Mouse (Mus musculus): ENCODE data around the gene Pitx3. TPM values are rescaled to one million over a fixed set of nuclear protein-coding genes. Genes with fewer than 3 reads are reported as not detected.
"Not testable (repeated sequence)": the region's sequence is repeated elsewhere in the genome, so short reads cannot be mapped to it uniquely, and the experiment has no call there.

Gene Pitx3
- polyA plus RNA-seq, 1 experiment from 2014 or later: 0.18 TPM

GRCm38 (mm10) chr19:46169396-46169795 lies 21.3 kb upstream of the Pitx3 start:
- Histone ChIP-seq H3K27me3 (ENCODE audit: control insufficient read depth, insufficient read depth, low read length) (no peaks in the 10 kb centered on the region), H3K36me3 (ENCODE audit: control insufficient read depth, insufficient read depth, low read length) (peaks cover 6% of the 10 kb centered on the region; the same call in 1 of the 2 replicates), H3K27ac (ENCODE audit: low read depth, low read length) (no peak overlapping the region), H3K4me2 (no peak overlapping the region), H3K9me3 (ENCODE audit: control insufficient read depth, low read length) (no peaks in the 10 kb centered on the region), H3K4me1 (ENCODE audit: control insufficient read depth, insufficient read depth, low read length) (no peaks in the 10 kb centered on the region), H3K9ac (ENCODE audit: low read length) (no peak overlapping the region), H3K4me3 (ENCODE audit: low read depth, low read length) (no peak overlapping the region)
- ATAC-seq (ENCODE audit: low FRiP score) (no peak), DNase-seq (ENCODE audit: low spot score, missing footprints) (no peak)
- WGBS: 72% methylated on average over 3 of the region's 3 CpGs

GRCm38 (mm10) chr19:46167169-46167568 lies 19.0 kb upstream of the Pitx3 start:
- not testable (repeated sequence) for H3K27me3 ChIP-seq (ENCODE audit: control insufficient read depth, insufficient read depth, low read length); H3K4me2 ChIP-seq; H3K9me3 ChIP-seq (ENCODE audit: control insufficient read depth, low read length); H3K9ac ChIP-seq (ENCODE audit: low read length); H3K27ac ChIP-seq (ENCODE audit: low read depth, low read length); H3K4me3 ChIP-seq (ENCODE audit: low read depth, low read length); H3K4me1 ChIP-seq (ENCODE audit: control insufficient read depth, insufficient read depth, low read length); H3K36me3 ChIP-seq (ENCODE audit: control insufficient read depth, insufficient read depth, low read length); DNase-seq (ENCODE audit: low spot score, missing footprints); ATAC-seq (ENCODE audit: low FRiP score)
- whole genome bisulfite sequencing: 100% methylated on average over 1 of the region's 2 CpGs

GRCm38 (mm10) chr19:46165950-46166349 lies 17.8 kb upstream of the Pitx3 start:
- H3K9ac ChIP-seq (ENCODE audit: low read length): no peak overlapping the region
- WGBS: 89% methylated on average over 3 of the region's 3 CpGs
- ATAC-seq (ENCODE audit: low FRiP score) (no peak), DNase-seq (ENCODE audit: low spot score, missing footprints) (no peak)
- H3K27ac ChIP-seq (ENCODE audit: low read depth, low read length): no peak overlapping the region
- H3K4me3 ChIP-seq (ENCODE audit: low read depth, low read length): no peak overlapping the region
- no peaks in the 10 kb centered on the region for H3K9me3 ChIP-seq (ENCODE audit: control insufficient read depth, low read length)
- no peaks in the 10 kb centered on the region for H3K4me1 ChIP-seq (ENCODE audit: control insufficient read depth, insufficient read depth, low read length)
- H3K27me3 ChIP-seq (ENCODE audit: control insufficient read depth, insufficient read depth, low read length): no peaks in the 10 kb centered on the region
- peaks cover 9% of the 10 kb centered on the region; the same call in 1 of the 2 replicates for H3K36me3 ChIP-seq (ENCODE audit: control insufficient read depth, insufficient read depth, low read length)
- H3K4me2 ChIP-seq: no peak overlapping the region

GRCm38 (mm10) chr19:46152127-46152803 lies 4.1 kb upstream of the Pitx3 start, which contains the start of gene Gbf1:
Gbf1 (plus strand) TSS chr19:46152509.
- H3K9ac ChIP-seq (ENCODE audit: low read length): peak within 1 kb of the TSS; percentile 72
- H3K9me3 ChIP-seq (ENCODE audit: control insufficient read depth, low read length): no peaks in the 10 kb centered on the region
- peak within 1 kb of the TSS; percentile 30; the same call in 1 of the 2 replicates for H3K27ac ChIP-seq (ENCODE audit: low read depth, low read length)
- peak; percentile 97 for ATAC-seq (ENCODE audit: low FRiP score)
- H3K4me1 ChIP-seq (ENCODE audit: control insufficient read depth, insufficient read depth, low read length): peaks cover 27% of the 10 kb centered on the region
- peak; percentile 98 for DNase-seq (ENCODE audit: low spot score, missing footprints)
- under 1% methylated on average over 37 of the region's 37 CpGs for WGBS
- peak within 1 kb of the TSS; percentile 92 for H3K4me2 ChIP-seq
- peak within 1 kb of the TSS; percentile 85 for H3K4me3 ChIP-seq (ENCODE audit: low read depth, low read length)
- H3K36me3 ChIP-seq (ENCODE audit: control insufficient read depth, insufficient read depth, low read length): no peaks in the 10 kb centered on the region
- peaks cover 29% of the 10 kb centered on the region for H3K27me3 ChIP-seq (ENCODE audit: control insufficient read depth, insufficient read depth, low read length)

GRCm38 (mm10) chr19:46149091-46149490 lies 965 bp upstream of the Pitx3 start:
- H3K4me3 ChIP-seq (ENCODE audit: low read depth, low read length): no peak overlapping the region

GRCm38 (mm10) chr19:46148372-46148760 lies 240 bp upstream of the Pitx3 start:
- H3K4me2 ChIP-seq: peak overlapping the region; percentile 86
- H3K4me1 ChIP-seq (ENCODE audit: control insufficient read depth, insufficient read depth, low read length): peaks cover 21% of the 10 kb centered on the region
- peaks cover 54% of the 10 kb centered on the region for H3K27me3 ChIP-seq (ENCODE audit: control insufficient read depth, insufficient read depth, low read length)
- peak overlapping the region; percentile 43 for H3K4me3 ChIP-seq (ENCODE audit: low read depth, low read length)
- no peak overlapping the region for H3K27ac ChIP-seq (ENCODE audit: low read depth, low read length)
- under 1% methylated on average over 27 of the region's 27 CpGs for WGBS
- DNase-seq (ENCODE audit: low spot score, missing footprints) (peak; percentile 96), ATAC-seq (ENCODE audit: low FRiP score) (peak; percentile 63)
- H3K9me3 ChIP-seq (ENCODE audit: control insufficient read depth, low read length): no peaks in the 10 kb centered on the region
- no peaks in the 10 kb centered on the region for H3K36me3 ChIP-seq (ENCODE audit: control insufficient read depth, insufficient read depth, low read length)
- no peak overlapping the region for H3K9ac ChIP-seq (ENCODE audit: low read length)

More at GRCm38 (mm10) chr19:46149091-46149490, 965 bp upstream of the Pitx3 start:
- H3K36me3 ChIP-seq (ENCODE audit: control insufficient read depth, insufficient read depth, low read length): no peaks in the 10 kb centered on the region
- ATAC-seq (ENCODE audit: low FRiP score) (no peak), DNase-seq (ENCODE audit: low spot score, missing footprints) (peak; percentile 90)
- WGBS: 26% methylated on average over 12 of the region's 12 CpGs
- H3K4me2 ChIP-seq: no peak overlapping the region
- H3K9me3 ChIP-seq (ENCODE audit: control insufficient read depth, low read length): no peaks in the 10 kb centered on the region
- H3K27me3 ChIP-seq (ENCODE audit: control insufficient read depth, insufficient read depth, low read length): peaks cover 54% of the 10 kb centered on the region
- H3K9ac ChIP-seq (ENCODE audit: low read length): no peak overlapping the region
- no peak overlapping the region for H3K27ac ChIP-seq (ENCODE audit: low read depth, low read length)
- peaks cover 28% of the 10 kb centered on the region for H3K4me1 ChIP-seq (ENCODE audit: control insufficient read depth, insufficient read depth, low read length)

- Histone ChIP-seq H3K27me3 (ENCODE audit: control insufficient read depth, insufficient read depth, low read length) (peaks cover 43% of the 10 kb centered on the region), H3K9ac (ENCODE audit: low read length) (no peak overlapping the region; the same call in 1 of the 2 replicates), H3K27ac (ENCODE audit: low read depth, low read length) (no peak overlapping the region), H3K9me3 (ENCODE audit: control insufficient read depth, low read length) (no peaks in the 10 kb centered on the region), H3K4me3 (ENCODE audit: low read depth, low read length) (no peak overlapping the region), H3K36me3 (ENCODE audit: control insufficient read depth, insufficient read depth, low read length) (no peaks in the 10 kb centered on the region), H3K4me2 (no peak overlapping the region), H3K4me1 (ENCODE audit: control insufficient read depth, insufficient read depth, low read length) (peaks cover 20% of the 10 kb centered on the region)
- 15% methylated on average over 6 of the region's 6 CpGs for WGBS
- ATAC-seq (ENCODE audit: low FRiP score) (peak; percentile 79), DNase-seq (ENCODE audit: low spot score, missing footprints) (peak; percentile 87)
These were observed 7.0 kb downstream of the Pitx3 start for GRCm38 (mm10) chr19:46141091-46141490.

GRCm38 (mm10) chr19:46140324-46140723 lies 7.8 kb downstream of the Pitx3 start:
- Histone ChIP-seq H3K4me1 (ENCODE audit: control insufficient read depth, insufficient read depth, low read length) (peaks cover 25% of the 10 kb centered on the region), H3K9ac (ENCODE audit: low read length) (no peak overlapping the region), H3K4me2 (no peak overlapping the region), H3K27ac (ENCODE audit: low read depth, low read length) (no peak overlapping the region), H3K36me3 (ENCODE audit: control insufficient read depth, insufficient read depth, low read length) (no peaks in the 10 kb centered on the region), H3K9me3 (ENCODE audit: control insufficient read depth, low read length) (no peaks in the 10 kb centered on the region), H3K4me3 (ENCODE audit: low read depth, low read length) (no peak overlapping the region), H3K27me3 (ENCODE audit: control insufficient read depth, insufficient read depth, low read length) (peaks cover 38% of the 10 kb centered on the region)
- no peak for ATAC-seq (ENCODE audit: low FRiP score)
- WGBS: 47% methylated on average over 2 of the region's 2 CpGs
- DNase-seq (ENCODE audit: low spot score, missing footprints): peak; percentile 83

Data from midbrain, embryonic 11.5 days (tissue).